Mouse (Mus musculus) limb, embryonic 11.5 days (tissue): ENCODE results near the gene Gorasp2. TPM values are rescaled to one million over a fixed set of nuclear protein-coding genes. Genes with fewer than 3 reads are reported as not detected.

Source experiments
- ATAC-seq: fragments of 200-750 bp; cut with Nextera tagmentation; 2 replicates; pipeline ENCODE4 v1.8.0; 2017; ENCODE audit warnings: low read depth; ENCODE audit not compliant: insufficient number of reproducible peaks, low FRiP score, low TSS enrichment
- DNase-seq: peaks from one replicate; pipeline ENCODE4 v3.0.0-alpha.2; 2015; ENCODE audit warnings: low spot score
- H3K27ac ChIP-seq: fragments of 300-500 bp; sonication (generic); replicated peaks from 2 replicates; pipeline ENCODE4 v1.5.1; 2014; ENCODE audit warnings: low read depth, mild to moderate bottlenecking, low read length
- H3K27me3 ChIP-seq: fragments of 300-500 bp; sonication (generic); 2 replicates; pipeline ENCODE4 v1.6.1; 2014; ENCODE audit warnings: mild to moderate bottlenecking, low read length, mixed read lengths; ENCODE audit not compliant: control insufficient read depth, insufficient read depth
- H3K36me3 ChIP-seq: fragments of 300-500 bp; sonication (generic); 2 replicates; pipeline ENCODE4 v1.6.1; 2014; ENCODE audit warnings: mild to moderate bottlenecking, low read length, moderate library complexity, mixed read lengths; ENCODE audit not compliant: control insufficient read depth, insufficient read depth
- H3K4me1 ChIP-seq: fragments of 300-500 bp; sonication (generic); 2 replicates; pipeline ENCODE4 v1.6.1; 2014; ENCODE audit warnings: low read length, mixed read lengths; ENCODE audit not compliant: control insufficient read depth, insufficient read depth
- H3K4me2 ChIP-seq: fragments of 300-500 bp; sonication (generic); 2 replicates; pipeline ENCODE4 v1.6.1; 2014; ENCODE audit warnings: low read depth, mild to moderate bottlenecking, moderate library complexity; ENCODE audit not compliant: severe bottlenecking
- H3K4me3 ChIP-seq: fragments of 300-500 bp; sonication (generic); 2 replicates; pipeline ENCODE4 v1.5.1; 2014; ENCODE audit warnings: low read depth, low read length
- H3K9ac ChIP-seq: fragments of 300-500 bp; sonication (generic); 2 replicates; pipeline ENCODE4 v1.6.1; 2014; ENCODE audit warnings: mild to moderate bottlenecking, low read length
- H3K9me3 ChIP-seq: fragments of 300-500 bp; sonication (generic); 2 replicates; pipeline ENCODE4 v1.6.1; 2016; ENCODE audit warnings: low read length; ENCODE audit not compliant: control insufficient read depth
- WGBS: fragments of 180-500 bp; shearing (Covaris S2); extraction: QIAGEN DNeasy Blood & Tissue Kit; methylation state at CpG from one replicate; pipeline ENCODE4 v1.1.7; 2014; 5-methylcytosine and 5-hydroxymethylcytosine counted together
- polyA plus RNA-seq: library from polyadenylated mRNA; unstranded; fragments of >200 nt; fragmentation: Nextera tagmentation; extraction: Ambion mirVana; gene quantifications from 2 replicates; pipeline ENCODE4 v1.2.1, GENCODE M21; 2014

The Gorasp2 gene
- polyA plus RNA-seq, 1 experiment from 2014 or later = 172 TPM

- DNase-seq = no peak
- Histone ChIP-seq H3K36me3 (peaks cover 9% of the 10 kb centered on the region; the same call in 1 of the 2 replicates), H3K4me2 (no peak overlapping the region), H3K9me3 (no peaks in the 10 kb centered on the region), H3K4me1 (no peaks in the 10 kb centered on the region), H3K27ac (no peak overlapping the region), H3K9ac (no peak overlapping the region), H3K27me3 (no peaks in the 10 kb centered on the region), H3K4me3 (no peak overlapping the region)
- 81% methylated on average over 4 of the region's 4 CpGs for WGBS
- ATAC-seq = no peak
Observed at GRCm38 (mm10) chr2:70735534-70735933, 74.2 kb downstream of the Gorasp2 start.

- Histone ChIP-seq H3K9me3 (no peaks in the 10 kb centered on the region), H3K4me2 (no peak overlapping the region), H3K4me1 (no peaks in the 10 kb centered on the region), H3K9ac (no peak overlapping the region), H3K4me3 (no peak overlapping the region), H3K36me3 (peaks cover 9% of the 10 kb centered on the region; the same call in 1 of the 2 replicates), H3K27ac (no peak overlapping the region), H3K27me3 (no peaks in the 10 kb centered on the region)
- no peak for ATAC-seq
- WGBS = 80% methylated on average over 5 of the region's 5 CpGs
- DNase-seq = no peak
Observed at GRCm38 (mm10) chr2:70736008-70736407, 74.6 kb downstream of the Gorasp2 start.

- Histone ChIP-seq H3K9ac (no peak overlapping the region), H3K36me3 (peaks cover 5% of the 10 kb centered on the region), H3K4me1 (no peaks in the 10 kb centered on the region), H3K4me2 (no peak overlapping the region), H3K4me3 (no peak overlapping the region), H3K27ac (no peak overlapping the region), H3K9me3 (no peaks in the 10 kb centered on the region), H3K27me3 (no peaks in the 10 kb centered on the region)
- ATAC-seq = no peak
- WGBS = 93% methylated on average over 5 of the region's 5 CpGs
- DNase-seq = no peak
Observed at GRCm38 (mm10) chr2:70741901-70742300, 80.5 kb downstream of the Gorasp2 start.

GRCm38 (mm10) chr2:70742588-70742987, 81.2 kb downstream of the Gorasp2 start:
- no peak for DNase-seq
- no peak for ATAC-seq
- no peak overlapping the region for H3K27ac ChIP-seq
- 93% methylated on average over 2 of the region's 2 CpGs for WGBS
- H3K9ac ChIP-seq = no peak overlapping the region
- no peak overlapping the region for H3K4me2 ChIP-seq
- no peaks in the 10 kb centered on the region for H3K9me3 ChIP-seq
- H3K4me3 ChIP-seq = no peak overlapping the region
- no peaks in the 10 kb centered on the region for H3K27me3 ChIP-seq
- peaks cover 5% of the 10 kb centered on the region for H3K36me3 ChIP-seq
- H3K4me1 ChIP-seq = no peaks in the 10 kb centered on the region

GRCm38 (mm10) chr2:70751655-70752054, 90.3 kb downstream of the Gorasp2 start:
- Histone ChIP-seq H3K27me3 (no peaks in the 10 kb centered on the region), H3K9me3 (no peaks in the 10 kb centered on the region), H3K9ac (no peak overlapping the region), H3K27ac (no peak overlapping the region), H3K4me2 (no peak overlapping the region), H3K4me3 (no peak overlapping the region), H3K36me3 (no peaks in the 10 kb centered on the region), H3K4me1 (no peaks in the 10 kb centered on the region)
- DNase-seq (no peak), ATAC-seq (no peak)
- 93% methylated on average over 2 of the region's 2 CpGs for WGBS

- WGBS = 93% methylated on average over 5 of the region's 5 CpGs
- no peaks in the 10 kb centered on the region for H3K4me1 ChIP-seq
- no peaks in the 10 kb centered on the region for H3K9me3 ChIP-seq
- no peak overlapping the region for H3K27ac ChIP-seq
- no peak for ATAC-seq
- no peak overlapping the region for H3K4me2 ChIP-seq
- no peak overlapping the region for H3K4me3 ChIP-seq
- H3K9ac ChIP-seq = no peak overlapping the region
- no peaks in the 10 kb centered on the region for H3K36me3 ChIP-seq
- no peaks in the 10 kb centered on the region for H3K27me3 ChIP-seq
- no peak for DNase-seq
Observed at GRCm38 (mm10) chr2:70752149-70752548, 90.8 kb downstream of the Gorasp2 start.

Other genes starting within 250 kb of the Gorasp2 start
- gene Sp5, start 186.7 kb upstream of the Gorasp2 start, polyA plus RNA-seq = 1.8 and 2.4 TPM in 2 replicates
- gene Erich2, start 152.8 kb upstream of the Gorasp2 start, polyA plus RNA-seq = 0.33 TPM in 1 of 2 replicates, not detected in the other
- gene Gad1, start 108.5 kb upstream of the Gorasp2 start, polyA plus RNA-seq = 0.21 and 0.75 TPM in 2 replicates
- 4.6 and 5.8 TPM in 2 replicates for gene Gm26558, start 532 bp downstream of the Gorasp2 start, polyA plus RNA-seq
- 40.4 and 41.7 TPM in 2 replicates for gene Tlk1, start 164.2 kb downstream of the Gorasp2 start, polyA plus RNA-seq